Mouse (Mus musculus) embryonic stem cell, embryonic (primary cell): ENCODE data around the gene Scap.

Experiments used
- CTCF ChIA-PET, 4 experiments: fragments of 300-600 bp in 2 of 4; fragments of 350-600 bp in 2 of 4; sonication (Branson Sonifier 250); formaldehyde crosslinking; loops; one replicate each; lab custom pipeline; 2022; ENCODE audit warnings: inconsistent platforms in 2 of 4; lab: Charles Lee
- POLR2A ChIA-PET, 4 experiments: fragments of 300-600 bp in 2 of 4; fragments of 350-600 bp in 2 of 4; sonication (Branson Sonifier 250); formaldehyde crosslinking; loops; one replicate each; lab custom pipeline; 2022; ENCODE audit warnings: antibody characterized with exemption in 4 of 4, inconsistent platforms in 1 of 4; lab: Charles Lee

Scap gene

DNA sequence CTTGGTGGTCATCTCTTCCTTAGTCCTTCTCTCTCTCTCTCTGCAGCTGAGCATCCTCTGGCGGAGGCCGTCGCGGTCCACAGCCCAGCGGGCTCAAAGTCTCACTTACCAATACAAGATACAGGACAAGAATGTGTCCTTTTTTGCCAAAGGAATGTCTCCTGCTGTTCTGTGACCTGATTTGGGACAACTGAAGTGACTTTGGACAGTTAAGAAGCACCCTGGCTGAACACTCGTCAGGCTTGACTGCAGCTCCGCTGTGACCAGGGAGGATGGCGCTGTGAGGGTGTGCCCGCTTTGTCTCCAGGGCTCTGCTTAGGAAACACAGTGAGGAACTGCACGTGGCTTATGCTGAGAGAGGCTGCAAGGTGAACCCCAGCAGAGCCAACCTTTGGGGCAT lies 12.3 kb upstream of the Scap start:
- ChIA-PET POLR2A (interaction anchor here in 2 of 4 experiments (0.7 to 6.4 kb wide), 3 partner anchors 10 to 31 kb away, joined by 3 to 34 read pairs (median 3); partner anchors contain the start of gene Scap (in 1 of the 2)), CTCF (interaction anchor here in 2 of 4 experiments (0.6 to 1.6 kb wide), 3 partner anchors 13 to 93 kb away, joined by 3 to 10 read pairs (median 3); partner anchors contain the start of gene Scap (in 1 of the 2))

DNA sequence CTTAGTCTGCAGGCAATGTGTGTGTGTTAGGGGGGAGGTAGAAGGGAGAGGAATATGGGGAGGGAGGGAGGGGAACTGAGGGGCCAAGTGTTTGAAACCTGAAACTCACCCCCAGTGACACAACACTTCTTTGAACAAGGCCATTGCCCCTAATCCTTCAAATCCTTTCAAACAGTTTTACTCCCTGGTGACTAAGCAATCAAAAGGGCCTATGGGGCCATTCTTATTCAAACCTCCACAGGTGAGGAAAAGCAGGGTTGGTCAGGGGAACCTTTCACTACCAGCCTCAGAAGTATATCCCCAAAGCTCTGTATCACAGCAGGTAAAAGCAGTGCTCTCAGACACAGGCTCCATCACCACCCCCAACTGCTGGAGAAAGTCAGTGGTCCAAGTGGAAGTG lies 10.1 kb upstream of the Scap start:
- CTCF ChIA-PET = interaction anchor here in 3 of 4 experiments (0.7 to 2.5 kb wide), 5 partner anchors 10 to 96 kb away, joined by 4 to 14 read pairs (median 7); partner anchors contain the start of gene Scap (in 2 of the 3)

DNA sequence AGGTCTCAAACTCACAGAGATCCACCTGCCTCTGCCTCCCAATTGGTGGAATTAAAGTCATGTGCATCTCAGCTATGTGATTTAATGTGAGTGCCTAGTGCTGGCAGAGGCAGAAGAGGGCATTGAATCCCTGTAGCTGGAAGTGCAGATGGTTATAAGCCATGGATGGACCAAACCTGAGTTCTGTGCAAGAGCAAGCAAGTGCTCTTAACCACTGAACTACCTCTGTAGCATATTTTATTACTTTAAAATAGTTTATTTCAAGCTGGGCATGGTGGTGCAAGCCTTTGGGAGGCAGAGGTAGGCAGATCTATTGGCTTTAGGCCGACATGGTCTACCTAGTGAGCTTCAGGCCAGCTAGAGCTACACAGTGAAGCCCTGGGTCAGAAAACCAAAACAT lies 8.9 kb upstream of the Scap start:
- ChIA-PET CTCF (interaction anchor here in 2 of 4 experiments (1.0 to 2.5 kb wide), 3 partner anchors 9 to 48 kb away, joined by 3 to 9 read pairs (median 7); partner anchors contain the start of gene Scap (in 1 of the 2)), POLR2A (interaction anchor here in 2 of 4 experiments (0.6 to 6.4 kb wide), 4 partner anchors 11 to 550 kb away, joined by 4 to 34 read pairs (median 4); partner anchors contain the start of gene Scap (in 1 of the 2))

More for the DNA sequence above, 10.1 kb upstream of the Scap start:
- POLR2A ChIA-PET = interaction anchor here in 3 of 4 experiments (0.6 to 6.4 kb wide), 17 partner anchors 10 to 384 kb away, joined by 3 to 34 read pairs (median 3); partner anchors contain the start of genes Scap (in 2 of the 3) and Nradd (in 1 of the 3)

DNA sequence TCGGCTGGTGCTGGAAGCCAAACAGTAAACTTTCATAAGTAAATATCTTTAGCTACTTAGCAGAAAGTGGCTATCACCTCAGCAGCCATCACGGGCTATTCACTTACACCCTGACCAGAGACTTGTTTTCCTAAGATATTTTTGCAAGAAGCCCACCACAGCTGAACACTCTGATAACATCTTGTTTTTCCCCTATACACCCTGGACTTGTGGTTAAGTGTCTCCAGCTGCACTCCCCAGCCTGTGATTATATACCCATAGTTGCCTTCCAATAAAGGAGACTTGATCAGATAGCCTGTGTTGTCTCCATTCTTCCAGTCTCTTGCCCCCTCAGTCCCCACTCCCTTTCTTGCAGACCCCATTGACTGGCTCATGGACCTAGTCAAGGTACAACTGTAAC lies 4.9 kb upstream of the Scap start:
- POLR2A ChIA-PET = no interaction called here
- CTCF ChIA-PET = interaction anchor here in 1 of 4 experiments (1.1 kb wide), 1 partner anchor 31 kb away, joined by 3 read pairs; no protein-coding TSS in a partner anchor

DNA sequence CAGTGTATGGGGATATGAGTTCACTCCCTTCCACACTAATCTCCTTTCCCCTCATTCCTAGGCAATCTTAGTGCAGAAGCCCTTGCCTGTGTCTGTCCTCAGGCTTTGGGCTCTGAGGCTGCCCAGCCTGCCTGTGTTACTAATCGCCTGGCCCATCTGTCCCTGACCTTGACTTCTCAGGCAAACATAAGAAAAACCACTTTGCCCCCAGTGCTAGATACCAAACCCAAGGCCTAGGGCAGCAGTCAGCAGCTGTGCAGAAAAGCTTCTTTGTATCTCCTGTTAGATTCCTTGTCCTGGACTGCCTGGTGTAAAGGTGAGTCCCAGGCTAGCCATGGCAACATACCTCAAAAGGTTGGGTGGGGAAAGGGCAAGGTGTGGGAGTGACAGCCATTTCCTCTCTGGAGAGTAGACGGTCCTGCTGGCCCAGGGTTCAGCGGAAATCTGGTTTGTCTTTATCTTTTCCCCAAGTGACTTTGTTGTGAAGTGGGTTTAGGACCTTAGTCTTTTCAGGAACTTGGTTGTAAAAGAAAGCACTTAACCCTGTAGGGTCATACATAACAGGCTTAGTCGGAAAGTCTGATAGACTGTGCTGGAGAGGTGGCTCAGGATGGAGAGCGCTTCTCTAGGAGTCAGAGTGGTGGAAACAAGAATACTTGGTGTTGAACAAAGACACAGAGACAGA lies 4.0 kb upstream of the Scap start:
- ChIA-PET POLR2A (no interaction called here), CTCF (no interaction called here)

DNA sequence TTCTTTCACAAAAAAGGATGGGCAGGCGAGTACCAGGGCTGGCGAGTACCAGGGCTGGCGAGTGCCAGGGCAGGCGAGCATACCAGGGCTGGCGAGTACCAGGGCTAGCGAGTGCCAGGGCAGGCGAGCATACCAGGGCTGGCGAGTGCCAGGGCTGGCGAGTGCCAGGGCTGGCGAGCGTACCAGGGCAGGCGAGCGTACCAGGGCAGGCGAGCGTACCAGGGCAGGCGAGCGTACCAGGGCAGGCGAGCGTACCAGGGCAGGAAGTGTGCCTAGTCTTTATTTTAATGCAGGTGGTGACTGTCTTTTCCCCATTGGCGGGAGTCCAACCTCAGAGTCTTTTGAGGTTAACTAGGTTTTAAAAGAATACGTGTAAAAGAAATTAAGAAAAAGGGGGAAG lies 3.4 kb upstream of the Scap start:
- ChIA-PET POLR2A (no interaction called here), CTCF (no interaction called here)

DNA sequence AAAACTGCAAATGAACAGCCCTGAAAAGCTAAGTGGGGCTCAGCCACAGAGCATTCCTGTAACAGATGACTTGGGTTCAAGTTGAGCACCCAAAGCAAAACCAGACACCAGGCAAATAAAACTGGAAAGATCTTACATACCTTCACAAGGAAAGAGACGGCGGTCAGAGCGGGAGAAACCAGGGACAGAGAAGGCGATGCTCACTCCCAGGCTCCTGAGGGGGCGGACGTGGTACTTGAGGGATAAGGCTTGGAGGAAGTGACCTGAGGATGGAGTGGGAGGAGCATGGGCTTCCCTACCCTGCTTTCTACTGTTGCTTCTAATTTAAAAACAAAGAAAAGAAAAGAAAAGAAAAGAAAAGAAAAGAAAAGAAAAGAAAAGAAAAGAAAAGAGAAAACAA lies 2.7 kb upstream of the Scap start:
- ChIA-PET CTCF (no interaction called here), POLR2A (interaction anchor here in 2 of 4 experiments (1.1 to 1.2 kb wide), 3 partner anchors 14 to 78 kb away, joined by 3 to 5 read pairs (median 3); partner anchors contain the start of gene Ptpn23 (in 1 of the 2))

DNA sequence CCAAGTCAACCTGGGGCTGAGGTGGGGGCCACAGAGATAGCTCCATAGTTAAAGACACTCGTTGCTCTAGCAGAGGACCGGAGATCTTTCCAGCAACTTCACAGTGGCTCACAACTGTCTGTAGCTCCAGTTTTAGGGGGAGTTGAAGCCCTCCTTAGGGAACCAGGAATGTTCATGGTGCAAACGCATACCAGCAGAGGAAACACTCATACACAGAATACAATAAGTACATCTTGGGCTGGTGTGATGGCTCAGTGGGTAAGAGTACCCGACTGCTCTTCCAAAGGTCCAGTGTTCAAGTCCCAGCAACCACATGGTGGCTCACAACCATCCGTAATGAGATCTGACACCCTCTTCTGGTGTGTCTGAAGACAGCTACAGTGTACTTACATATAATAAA lies 2.2 kb upstream of the Scap start:
- CTCF ChIA-PET = interaction anchor here in 1 of 4 experiments (0.6 kb wide), 2 partner anchors 106 to 455 kb away, joined by 4 read pairs; partner anchors contain the start of gene Cdc25a
- POLR2A ChIA-PET = interaction anchor here in 2 of 4 experiments (0.6 to 1.4 kb wide), 5 partner anchors 15 to 77 kb away, joined by 3 to 5 read pairs (median 3); partner anchors contain the start of gene Ptpn23 (in 1 of the 2)

DNA sequence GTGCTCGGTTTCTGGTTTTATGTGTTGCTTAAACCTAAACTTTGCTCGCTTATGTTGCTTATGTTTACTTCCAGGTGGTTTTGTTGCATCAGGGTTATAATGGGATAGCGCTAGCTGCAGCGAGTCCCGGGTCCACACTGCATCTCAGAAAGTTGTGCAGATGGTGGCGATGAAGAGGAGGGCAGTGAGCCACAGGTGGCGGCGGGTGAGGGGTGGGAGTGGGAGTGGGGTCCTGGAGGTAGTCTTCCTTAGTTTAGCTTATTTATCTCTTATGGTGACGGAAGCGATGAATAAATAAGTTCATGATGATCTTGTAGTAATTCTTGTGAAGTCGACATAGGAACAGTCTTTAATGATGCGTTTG lies 790 bp downstream of the Scap start:
- CTCF ChIA-PET = interaction anchor here (0.6 to 1.9 kb wide), 26 partner anchors 8 to 447 kb away, joined by 3 to 9 read pairs (median 4); partner anchors contain the start of genes Elp6 (in 1 of the 4), Nradd (in 1 of the 4) and Ptpn23 (in 1 of the 4)
- POLR2A ChIA-PET = interaction anchor here (0.8 to 5.3 kb wide), 25 partner anchors 11 to 403 kb away, joined by 3 to 34 read pairs (median 4); partner anchors contain the start of genes Elp6 (in 4 of the 4), Map4 (in 1 of the 4) and Ptpn23 (in 1 of the 4)

DNA sequence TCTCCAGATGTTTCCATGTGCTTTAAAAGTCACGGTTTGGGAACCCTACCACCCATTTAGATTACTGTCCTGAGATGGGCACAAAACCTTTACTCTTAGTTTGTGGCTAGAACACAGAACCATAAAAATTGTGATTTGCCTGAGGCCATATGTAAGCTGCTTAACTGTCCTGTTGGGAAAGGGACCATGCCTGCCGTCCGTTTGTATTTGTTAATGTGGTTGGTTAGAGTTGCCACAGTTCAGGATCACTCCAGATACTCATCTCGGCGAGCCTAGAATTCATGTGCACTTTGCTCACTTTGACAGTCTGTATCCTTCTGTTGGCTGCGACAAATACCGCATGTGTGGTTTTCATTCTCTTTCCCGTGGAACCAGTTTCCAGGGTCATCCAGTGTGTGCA lies 1.8 kb downstream of the Scap start:
- ChIA-PET CTCF (interaction anchor here in 1 of 4 experiments (0.8 kb wide), 1 partner anchor 38 kb away, joined by 4 read pairs; no protein-coding TSS in a partner anchor), POLR2A (interaction anchor here in 2 of 4 experiments (0.6 to 5.3 kb wide), 3 partner anchors 12 to 22 kb away, joined by 3 to 34 read pairs (median 3); no protein-coding TSS in a partner anchor)

DNA sequence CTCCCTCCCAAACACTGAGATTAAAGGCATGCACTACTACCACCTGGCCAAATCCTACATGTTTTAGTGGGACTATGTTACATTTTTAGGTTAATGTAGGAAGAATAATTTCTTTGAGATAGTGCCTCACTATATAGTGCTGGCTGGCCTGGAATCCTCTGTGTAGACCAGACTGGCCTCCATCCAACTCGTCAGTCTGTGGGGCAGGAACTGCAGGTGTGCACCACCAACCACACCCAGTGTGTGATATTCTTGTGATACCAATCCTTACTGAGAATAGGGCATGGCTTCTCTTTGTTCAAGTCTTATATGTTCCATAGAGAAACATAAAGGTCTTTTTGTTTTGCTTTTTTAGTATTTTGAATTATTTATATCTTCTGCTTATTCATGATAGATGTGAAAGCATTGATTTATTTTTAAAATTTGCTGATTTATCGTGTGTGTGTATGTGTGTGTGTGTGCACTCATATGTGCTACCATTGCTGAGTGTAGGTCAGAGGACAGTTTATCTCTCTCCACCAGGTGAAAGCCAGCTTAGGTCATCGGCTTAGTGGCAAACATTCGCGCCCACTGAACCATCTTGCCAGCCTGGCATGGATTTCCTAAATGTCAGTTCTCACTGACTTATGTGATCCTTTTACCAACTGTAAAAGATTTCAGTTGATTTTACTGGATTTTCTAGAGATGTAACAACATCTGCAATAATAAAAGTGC lies 7.1 kb downstream of the Scap start:
- POLR2A ChIA-PET = no interaction called here

DNA sequence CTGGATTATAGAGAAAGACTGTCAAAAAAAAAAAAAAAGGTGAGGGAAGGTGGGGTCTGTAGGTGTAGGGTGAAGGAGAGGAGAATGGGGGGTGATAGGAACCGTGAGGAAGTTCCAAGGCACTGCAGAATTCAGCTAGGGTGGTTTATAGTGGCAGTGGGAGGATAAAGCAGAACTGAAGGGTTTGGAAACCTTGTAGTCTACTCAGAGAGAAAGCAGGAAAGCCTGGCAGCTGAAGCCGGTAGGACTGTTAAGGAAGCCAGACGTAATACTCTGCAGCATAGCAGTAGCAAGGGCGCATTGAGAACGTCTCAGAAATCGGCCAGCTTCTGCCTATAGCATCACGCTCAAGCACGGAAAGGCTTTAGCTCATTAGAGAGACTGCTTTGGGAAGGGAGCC lies 8.9 kb downstream of the Scap start:
- CTCF ChIA-PET = interaction anchor here in 1 of 4 experiments (1.2 to 1.8 kb wide), 2 partner anchors 9 kb away, joined by 3 to 7 read pairs; partner anchors contain the start of gene Scap
- POLR2A ChIA-PET = interaction anchor here in 1 of 4 experiments (0.9 kb wide), 1 partner anchor 33 kb away, joined by 3 read pairs; no protein-coding TSS in a partner anchor

More for the DNA sequence above, 7.1 kb downstream of the Scap start:
- CTCF ChIA-PET = no interaction called here

DNA sequence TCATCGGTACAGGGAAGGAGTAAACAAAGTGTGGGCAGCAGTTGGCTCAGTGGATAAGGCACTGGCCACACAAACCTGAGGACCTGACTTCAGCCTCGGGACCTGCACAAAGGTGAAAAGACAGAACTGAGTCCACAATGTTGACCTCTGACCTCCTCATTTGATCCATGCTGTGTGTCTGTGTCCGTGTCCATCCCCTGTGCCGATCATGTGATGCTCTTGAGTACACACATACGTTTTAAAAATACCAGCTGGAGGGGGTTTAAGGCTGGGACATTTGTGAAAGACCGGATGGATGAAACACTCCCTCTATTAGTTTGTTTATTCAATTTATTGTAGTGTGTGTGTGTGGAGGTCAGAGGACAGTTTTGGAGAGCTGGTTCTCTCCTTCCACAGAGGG lies 10.7 kb downstream of the Scap start:
- POLR2A ChIA-PET = interaction anchor here in 2 of 4 experiments (0.6 to 2.0 kb wide), 4 partner anchors 11 to 127 kb away, joined by 3 to 5 read pairs (median 4); partner anchors contain the start of genes Ptpn23 (in 1 of the 2) and Scap (in 1 of the 2)
- CTCF ChIA-PET = interaction anchor here in 1 of 4 experiments (1.2 kb wide), 1 partner anchor 11 kb away, joined by 3 read pairs; the partner anchor contains the start of gene Scap

DNA sequence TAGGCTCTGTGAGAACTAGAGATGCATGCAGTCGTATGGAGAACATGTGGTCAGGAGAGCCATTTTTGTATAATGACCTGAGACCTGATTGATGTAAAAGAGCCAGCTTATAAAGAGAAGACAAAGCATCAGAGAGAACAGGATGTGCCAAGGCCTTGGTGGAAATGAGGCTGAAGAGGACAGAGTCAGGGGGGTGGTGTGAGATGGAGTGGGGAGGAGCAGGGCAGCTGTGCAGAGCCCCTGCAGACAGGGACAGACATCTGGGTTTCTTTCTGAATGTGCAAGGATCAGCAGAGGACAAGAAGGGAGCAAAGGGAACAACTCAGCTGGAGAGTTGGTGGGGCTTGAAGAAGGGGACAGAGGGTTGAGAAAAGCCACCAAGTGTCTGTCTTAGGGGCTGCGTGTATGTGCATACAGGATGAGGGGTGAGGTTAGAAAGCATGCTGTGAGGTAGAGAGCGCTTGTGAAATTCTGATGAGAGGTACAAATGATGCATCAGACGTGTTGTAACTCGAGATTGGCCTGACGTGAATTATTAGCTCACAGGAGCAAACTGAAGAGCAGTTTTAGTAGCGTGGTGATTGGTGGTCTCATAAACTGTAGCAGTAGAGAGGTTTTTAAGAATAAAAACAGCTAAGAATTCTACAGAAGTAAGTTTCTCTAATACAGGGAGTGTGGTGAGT lies 12.1 kb downstream of the Scap start:
- CTCF ChIA-PET = interaction anchor here in 1 of 4 experiments (1.9 kb wide), 1 partner anchor 12 kb away, joined by 5 read pairs; the partner anchor contains the start of gene Scap

DNA sequence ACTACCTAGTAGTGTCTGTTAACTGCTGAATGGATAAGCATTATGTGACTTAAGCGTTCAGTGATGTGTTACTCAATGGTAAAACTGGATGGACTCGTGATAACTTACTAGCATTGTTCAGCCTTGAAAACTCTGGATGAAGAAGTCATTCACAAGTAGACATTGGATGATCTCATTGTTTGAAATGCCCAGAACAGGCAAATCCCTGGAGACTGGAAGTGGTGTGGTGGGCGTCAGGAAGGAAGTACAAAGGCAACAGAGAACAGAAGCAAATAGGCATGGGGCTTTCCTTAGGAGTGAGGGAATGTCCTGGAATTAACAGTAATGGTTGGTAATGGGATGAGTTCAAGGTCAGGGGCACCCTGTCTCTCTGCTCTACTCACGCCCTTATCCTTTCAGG lies 15.8 kb downstream of the Scap start:
- ChIA-PET POLR2A (interaction anchor here in 3 of 4 experiments (0.6 to 1.9 kb wide), 5 partner anchors 9 to 333 kb away, joined by 3 to 7 read pairs (median 4); partner anchors contain the start of gene Scap (in 1 of the 3)), CTCF (interaction anchor here in 3 of 4 experiments (0.5 to 0.7 kb wide), 4 partner anchors 16 to 531 kb away, joined by 3 to 5 read pairs (median 4); partner anchors contain the start of genes Als2cl (in 1 of the 3), Scap (in 1 of the 3) and Tmie (in 1 of the 3))

More for the DNA sequence above, 12.1 kb downstream of the Scap start:
- POLR2A ChIA-PET = interaction anchor here in 3 of 4 experiments (0.6 to 2.0 kb wide), 6 partner anchors 11 to 275 kb away, joined by 3 to 13 read pairs (median 4); partner anchors contain the start of genes Ptpn23 (in 2 of the 3) and Scap (in 1 of the 3)

DNA sequence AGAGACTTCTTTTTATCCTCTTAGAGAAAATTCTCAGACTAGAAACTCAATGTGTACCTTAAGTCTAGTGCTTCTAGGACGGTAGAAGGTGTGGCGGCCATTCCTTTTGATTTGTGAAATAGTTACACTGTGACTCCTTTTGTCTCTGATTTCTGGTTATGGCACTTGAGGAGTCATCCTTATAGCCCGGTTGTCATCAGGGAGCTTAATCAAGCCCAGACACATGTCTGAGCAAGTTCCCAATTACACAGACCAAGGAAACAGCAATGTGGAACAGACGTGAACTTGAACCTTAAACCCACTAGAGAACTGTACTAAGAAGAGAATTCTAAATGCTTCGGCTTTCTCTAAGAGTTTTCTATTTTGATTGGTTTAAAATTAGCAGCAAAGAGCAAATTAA lies 17.1 kb downstream of the Scap start:
- ChIA-PET CTCF (interaction anchor here in 1 of 4 experiments (0.7 kb wide), 1 partner anchor 249 kb away, joined by 3 read pairs; no protein-coding TSS in a partner anchor), POLR2A (interaction anchor here in 3 of 4 experiments (0.7 to 1.9 kb wide), 10 partner anchors 8 to 588 kb away, joined by 3 to 7 read pairs (median 4); partner anchors contain the start of genes Elp6 (in 1 of the 3), Nbeal2 (in 1 of the 3) and Scap (in 1 of the 3))
